Mouse (Mus musculus) heart, postnatal 25 days (tissue): ENCODE data around the gene Rfx7. TPM values are rescaled to one million over a fixed set of nuclear protein-coding genes. Genes with fewer than 3 reads are reported as not detected.
"Not testable (repeated sequence)": the region's sequence is repeated elsewhere in the genome, so short reads cannot be mapped to it uniquely, and the experiment has no call there.

Experiments
- DNase-seq: peaks from one replicate; pipeline ENCODE4 v3.0.0; 2022; ENCODE audit warnings: low spot score
- intact Hi-C: fragments of 180-260 bp; cut with DNase I; formaldehyde crosslinking; loops from one replicate; pipeline ENCODE4 v1.15.1; 2025
- total RNA-seq, 2 experiments: library from RNA; stranded (reverse); gene quantifications; 2 replicates each; pipeline ENCODE4 v1.2.3; 2021

Rfx7 gene
- total RNA-seq, 2 experiments from 2014 or later = 8.7 to 10.3 TPM

DNA sequence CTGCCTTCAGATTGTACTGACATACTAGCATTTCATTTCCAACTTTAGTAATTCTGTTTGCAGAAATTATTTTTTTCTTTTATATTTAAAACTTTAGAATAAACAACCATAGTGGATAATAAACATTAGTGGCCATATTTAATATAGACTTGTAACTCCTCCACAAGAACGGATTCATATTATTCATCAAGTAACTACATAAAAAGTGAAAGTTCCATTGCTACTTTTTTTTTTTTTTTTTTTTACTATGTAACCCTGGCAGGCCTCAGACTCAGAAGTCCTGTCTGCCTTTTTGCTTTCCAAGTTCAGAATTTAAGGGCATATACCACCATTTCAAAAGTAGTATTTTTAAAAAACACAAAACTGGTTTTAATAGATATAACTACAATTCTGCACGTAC, 2.9 kb downstream of the Rfx7 start:
- DNase-seq = no peak
- intact Hi-C loops = loop anchor here (5.0 kb wide), 1 partner anchor 78 kb away; no protein-coding TSS in a partner anchor

DNA sequence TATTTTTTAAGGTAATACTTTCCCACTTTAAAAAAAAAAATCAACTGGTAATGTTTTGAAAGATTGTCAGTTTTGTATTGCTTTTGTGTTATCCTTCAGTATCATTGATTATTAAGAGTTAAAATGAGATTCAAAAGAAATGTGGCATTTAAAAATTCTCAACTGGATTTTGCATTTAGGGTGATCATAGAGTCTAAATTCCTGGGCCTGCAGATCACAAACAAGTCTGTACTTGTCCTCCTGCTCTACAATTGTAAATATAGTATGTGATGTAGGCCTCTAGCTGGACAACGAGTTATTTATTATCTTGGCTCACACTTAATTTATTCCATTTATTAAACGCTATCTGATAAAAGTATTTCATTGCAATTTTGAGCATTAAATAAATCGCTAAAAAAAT, 3.4 kb downstream of the Rfx7 start:
- intact Hi-C loops = no loop called here
- no peak for DNase-seq

DNA sequence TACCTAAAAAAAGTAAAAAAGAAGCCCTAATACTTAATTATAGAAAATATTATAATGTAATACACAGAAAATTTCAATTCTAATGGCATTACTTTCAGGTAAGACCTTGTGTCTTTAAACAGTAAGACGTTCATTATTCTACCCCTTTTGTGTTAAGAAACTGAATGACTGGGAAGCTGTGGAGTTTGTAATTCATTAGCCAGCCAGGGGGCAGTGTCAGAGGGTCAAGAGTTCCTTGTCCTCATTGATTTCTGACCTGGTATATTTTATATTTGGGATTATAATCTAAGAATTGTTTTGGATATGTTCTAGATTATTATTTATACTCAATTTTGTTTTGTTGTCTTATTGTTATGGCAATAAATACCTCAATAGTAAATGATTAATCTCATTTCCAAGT, 5.0 kb downstream of the Rfx7 start:
- intact Hi-C loops = no loop called here
- no peak for DNase-seq

DNA sequence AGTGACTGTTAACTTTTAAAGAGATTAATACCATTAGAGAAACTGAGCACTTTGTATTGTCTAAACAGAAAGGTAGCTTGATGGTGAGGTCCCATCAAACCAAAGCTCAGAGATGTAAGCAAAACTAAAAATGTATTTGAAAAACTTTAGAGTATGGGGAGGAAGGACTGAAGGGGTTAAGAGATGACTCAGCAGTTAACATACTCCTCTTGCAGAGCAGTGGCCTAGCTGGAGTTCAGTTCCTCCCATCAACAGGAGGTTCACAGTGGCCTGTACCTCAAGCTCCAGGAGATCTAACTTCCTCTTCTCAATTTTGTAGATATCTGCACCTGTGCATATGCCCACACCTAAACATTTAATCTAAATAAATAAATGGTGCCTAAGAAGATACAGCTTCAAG, 11.6 kb downstream of the Rfx7 start:
- DNase-seq = no peak
- intact Hi-C loops = no loop called here

DNA sequence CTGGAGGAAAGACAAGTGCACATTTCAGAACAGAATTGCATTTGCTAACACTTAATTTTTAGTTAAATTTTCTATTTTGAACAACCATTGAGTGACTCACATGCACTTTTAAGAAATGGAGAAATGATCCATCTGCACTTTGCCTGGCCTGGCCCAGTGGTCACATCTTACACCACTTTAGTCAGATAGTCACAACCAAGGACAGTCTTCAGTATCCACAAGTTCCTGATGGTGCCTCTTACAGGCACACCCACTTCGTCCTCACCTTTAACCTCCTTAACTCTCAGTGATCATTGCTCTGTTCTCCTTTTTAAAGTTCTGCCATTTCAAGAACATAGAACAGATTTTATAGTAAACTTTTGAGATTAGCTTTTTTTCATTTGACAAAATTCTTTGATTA, 26.7 kb downstream of the Rfx7 start:
- intact Hi-C loops = no loop called here
- DNase-seq = no peak

DNA sequence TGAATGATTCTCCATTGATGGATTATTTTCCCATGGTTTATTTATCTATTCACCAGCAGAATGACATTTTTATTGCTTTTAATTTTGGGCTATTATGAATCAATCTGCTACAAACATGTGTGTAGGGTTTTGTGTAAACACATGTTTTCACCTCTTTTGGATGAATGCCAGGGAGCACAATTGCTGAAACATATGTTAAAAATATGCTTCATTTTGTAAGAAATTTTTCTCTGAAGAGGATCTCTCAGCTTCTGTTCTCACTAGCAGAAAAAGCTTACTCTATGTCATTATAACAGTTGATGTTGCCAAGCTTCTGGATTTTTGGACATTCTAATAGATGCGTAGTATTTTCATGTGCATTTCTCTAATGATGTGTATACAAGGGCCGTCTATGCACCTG, 28.3 kb downstream of the Rfx7 start:
- DNase-seq = no peak
- intact Hi-C loops = no loop called here

DNA sequence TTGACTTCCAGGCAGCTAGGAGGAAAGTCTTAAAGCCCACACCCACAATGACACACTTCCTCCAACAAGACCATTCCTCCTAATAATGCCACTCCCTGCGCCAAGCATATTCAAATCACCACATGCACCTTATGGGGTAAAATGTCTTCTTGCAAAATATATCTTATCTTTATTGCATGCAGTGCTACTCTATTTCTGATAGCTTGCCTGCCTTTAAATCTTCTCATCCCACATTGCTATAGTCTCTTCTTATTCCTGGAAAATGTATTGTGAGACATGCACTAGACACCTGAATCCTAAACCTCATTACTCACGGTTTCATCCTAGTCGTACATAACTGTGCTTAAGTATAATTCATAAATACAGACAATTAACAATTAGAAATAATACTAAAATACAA, 31.2 kb downstream of the Rfx7 start:
- intact Hi-C loops = no loop called here

DNA sequence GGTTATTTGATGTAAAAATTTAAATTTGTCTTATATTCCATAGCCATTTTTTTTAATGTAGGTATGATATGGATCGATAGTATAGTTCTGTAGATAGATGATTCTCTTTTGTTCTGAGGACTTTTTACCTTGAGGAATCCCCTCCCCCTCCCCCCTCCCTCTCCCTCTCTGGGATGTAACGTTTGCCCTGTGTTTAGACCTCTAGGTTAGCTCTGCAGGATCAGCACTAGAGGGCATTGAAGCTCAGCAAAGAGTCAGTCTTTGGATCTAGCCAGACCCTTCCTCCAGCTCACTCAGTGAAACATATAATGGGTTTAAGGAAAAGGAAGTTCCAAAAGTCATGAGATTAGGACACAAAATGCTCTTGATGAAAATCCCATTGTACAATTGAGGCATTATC, 35.1 kb downstream of the Rfx7 start:
- intact Hi-C loops = no loop called here

More for the DNA sequence above, 31.2 kb downstream of the Rfx7 start:
- no peak for DNase-seq

DNA sequence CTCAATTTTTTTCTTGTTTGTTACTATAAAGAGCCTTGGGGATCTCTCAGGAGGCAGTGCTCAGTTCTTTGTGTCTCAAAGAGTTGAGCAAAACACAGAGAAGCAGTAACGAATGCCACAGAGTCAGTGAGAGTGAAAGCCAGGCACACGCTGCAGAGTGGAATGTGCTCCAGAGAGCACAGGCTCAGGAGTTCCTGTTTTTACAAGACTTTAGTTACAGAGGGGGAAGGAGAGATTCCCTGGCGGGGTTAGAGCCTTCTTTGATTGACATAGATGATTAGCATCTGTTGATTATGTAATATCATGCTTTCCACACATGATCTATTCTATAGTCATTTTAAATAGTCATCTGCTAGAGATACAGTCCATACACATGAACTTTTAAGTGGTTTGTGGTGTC, 48.2 kb downstream of the Rfx7 start:
- intact Hi-C loops = no loop called here
- no peak for DNase-seq

More for the DNA sequence above, 35.1 kb downstream of the Rfx7 start:
- DNase-seq = no peak

DNA sequence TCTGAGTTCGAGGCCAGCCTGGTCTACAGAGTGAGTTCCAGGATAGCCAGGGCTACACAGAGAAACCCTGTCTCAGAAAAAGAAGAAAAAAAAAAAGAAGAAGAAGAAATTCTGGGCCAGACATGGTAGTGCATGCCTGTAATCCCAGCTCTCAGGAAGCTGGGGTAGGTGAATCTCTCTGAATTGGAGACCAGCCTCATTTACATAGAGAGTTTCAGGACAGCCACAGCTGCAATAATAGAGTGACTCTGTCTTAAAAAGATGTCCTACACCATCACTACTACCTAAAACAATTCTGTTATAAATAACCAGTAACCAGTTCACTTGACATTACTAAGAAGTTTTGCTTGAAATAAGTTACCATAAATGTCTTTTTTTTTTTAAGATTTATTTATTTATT, 58.8 kb downstream of the Rfx7 start:
- DNase-seq = no peak
- intact Hi-C loops = loop anchor here (10.0 kb wide), 1 partner anchor 136 kb away; no protein-coding TSS in a partner anchor

DNA sequence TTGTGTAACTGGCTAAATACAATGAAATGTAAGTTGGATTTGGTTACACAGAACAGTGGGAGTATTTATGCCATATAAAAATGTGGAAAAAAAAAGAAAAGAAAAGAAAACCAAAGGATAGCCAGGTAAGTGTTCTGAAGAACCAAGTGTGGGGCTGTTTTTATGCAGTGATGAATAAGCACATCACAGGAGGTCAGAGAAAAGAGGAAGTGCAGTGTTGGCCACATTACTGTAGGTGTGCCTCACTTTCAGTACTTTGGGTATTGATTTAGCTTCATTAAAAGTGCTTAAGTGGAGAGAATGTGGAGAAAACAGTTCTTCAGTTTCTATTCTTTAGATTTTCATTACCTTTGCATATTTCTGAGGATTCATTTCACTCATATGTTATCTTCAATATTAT, 60.0 kb downstream of the Rfx7 start:
- intact Hi-C loops = loop anchor here (10.0 kb wide), 1 partner anchor 137 kb away; no protein-coding TSS in a partner anchor
- DNase-seq = no peak

DNA sequence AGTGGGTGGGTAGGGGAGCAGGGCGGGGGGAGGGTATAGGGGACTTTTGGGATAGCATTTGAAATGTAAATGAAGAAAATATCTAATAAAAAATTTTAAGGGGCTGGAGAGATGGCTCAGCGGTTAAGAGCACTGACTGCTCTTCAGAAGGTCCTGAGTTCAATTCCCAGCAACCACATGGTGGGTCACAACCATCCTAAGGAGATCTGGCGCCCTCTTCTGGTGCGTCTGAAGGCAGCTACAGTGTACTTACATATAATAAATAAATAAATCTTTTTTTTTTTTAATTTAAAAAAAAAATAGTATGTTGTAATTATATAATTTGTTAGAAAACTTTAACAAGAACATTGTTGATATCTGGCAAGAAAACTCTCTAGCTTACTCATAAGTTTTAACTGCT, 62.6 kb downstream of the Rfx7 start:
- not testable (repeated sequence) for DNase-seq
- intact Hi-C loops = loop anchor here (10.0 kb wide), 1 partner anchor 140 kb away; no protein-coding TSS in a partner anchor

DNA sequence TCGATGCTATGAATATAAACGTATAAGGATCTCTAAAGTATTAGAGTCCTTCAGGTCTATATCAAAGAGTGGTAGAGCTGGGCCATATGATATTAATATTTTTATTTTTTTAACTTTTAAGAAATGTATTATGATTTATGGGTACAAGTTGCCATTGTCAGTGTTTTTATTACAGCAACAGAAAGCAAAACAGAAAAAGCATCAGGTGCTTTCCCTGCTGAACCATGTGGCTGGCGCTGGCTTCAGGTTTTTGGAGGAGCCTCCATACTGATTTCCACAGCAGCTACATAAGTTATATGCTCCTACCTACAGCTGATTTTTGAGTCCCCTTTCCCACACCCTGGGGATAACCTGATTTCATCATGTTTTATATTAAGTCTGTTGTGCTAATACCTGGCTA, 68.1 kb downstream of the Rfx7 start:
- intact Hi-C loops = no loop called here
- DNase-seq = no peak

DNA sequence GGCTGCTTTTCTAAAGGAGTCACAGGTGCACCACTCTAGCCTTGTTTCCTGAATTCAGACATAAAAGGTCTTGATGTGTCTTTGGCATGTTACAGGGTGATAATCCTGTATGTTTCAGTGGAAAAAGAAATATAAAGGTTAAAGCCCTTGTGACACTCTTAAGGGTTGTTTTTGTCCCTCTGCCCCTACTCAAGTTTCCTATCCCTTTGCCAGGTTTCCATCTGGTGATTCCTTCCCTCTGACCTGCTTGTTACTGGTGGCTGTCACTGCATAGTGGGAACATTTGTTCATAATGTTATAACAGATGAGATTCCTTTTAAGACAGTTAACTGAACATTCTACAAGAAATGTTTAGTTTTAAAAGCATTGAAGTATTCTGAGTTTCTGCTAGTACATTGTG, 77.7 kb downstream of the Rfx7 start:
- intact Hi-C loops = no loop called here
- DNase-seq = no peak

DNA sequence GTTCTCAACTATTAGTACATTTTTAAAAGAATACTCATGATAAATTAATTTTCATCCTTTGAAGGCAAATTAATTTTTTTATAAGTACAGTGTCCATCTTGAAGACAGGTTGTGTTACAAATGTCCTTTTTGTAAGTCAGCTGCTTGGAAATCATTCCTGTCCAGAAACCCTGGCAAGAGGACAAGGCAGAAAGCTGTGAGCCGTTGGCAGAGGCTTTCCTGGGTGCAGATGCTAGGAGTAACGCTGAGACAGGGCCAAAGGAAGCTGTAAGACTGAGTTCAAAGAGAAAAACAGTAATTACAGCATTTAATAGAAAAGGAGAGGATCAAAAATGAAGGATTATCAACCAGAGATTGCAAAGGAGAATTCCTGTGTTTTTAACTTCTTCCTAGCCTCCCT, 81.8 kb downstream of the Rfx7 start:
- intact Hi-C loops = no loop called here
- DNase-seq = no peak

DNA sequence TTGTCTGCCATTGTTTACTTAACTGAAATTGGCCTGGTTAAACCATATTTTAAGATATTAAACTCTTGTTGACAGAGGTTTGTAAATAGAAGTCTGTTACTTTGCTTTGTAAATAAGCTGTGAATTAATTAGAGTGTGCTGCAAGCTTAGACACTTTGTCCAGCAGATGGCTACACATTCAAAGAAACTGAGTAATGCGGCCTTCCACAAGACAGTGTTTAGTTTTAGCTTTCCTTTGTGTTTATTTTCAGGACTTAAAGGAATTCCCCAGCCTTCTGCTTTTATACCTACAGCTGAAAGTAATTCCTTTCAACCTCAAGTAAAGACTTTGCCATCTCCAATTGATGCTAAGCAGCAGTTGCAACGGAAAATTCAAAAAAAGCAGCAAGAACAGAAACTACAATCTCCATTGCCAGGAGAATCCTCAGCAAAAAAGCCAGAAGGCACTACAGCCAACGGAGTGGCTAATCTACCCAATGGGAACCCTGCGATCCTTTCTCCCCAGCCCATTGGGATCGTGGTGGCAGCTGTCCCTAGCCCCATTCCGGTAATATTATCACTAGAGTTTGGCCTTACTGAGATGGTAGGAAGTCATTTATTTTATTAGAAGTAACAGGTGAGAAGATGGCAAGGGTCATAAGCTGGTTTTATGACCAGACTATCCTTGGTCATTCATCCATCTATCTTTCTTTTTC, 82.9 kb downstream of the Rfx7 start:
- intact Hi-C loops = no loop called here
- DNase-seq = no peak

DNA sequence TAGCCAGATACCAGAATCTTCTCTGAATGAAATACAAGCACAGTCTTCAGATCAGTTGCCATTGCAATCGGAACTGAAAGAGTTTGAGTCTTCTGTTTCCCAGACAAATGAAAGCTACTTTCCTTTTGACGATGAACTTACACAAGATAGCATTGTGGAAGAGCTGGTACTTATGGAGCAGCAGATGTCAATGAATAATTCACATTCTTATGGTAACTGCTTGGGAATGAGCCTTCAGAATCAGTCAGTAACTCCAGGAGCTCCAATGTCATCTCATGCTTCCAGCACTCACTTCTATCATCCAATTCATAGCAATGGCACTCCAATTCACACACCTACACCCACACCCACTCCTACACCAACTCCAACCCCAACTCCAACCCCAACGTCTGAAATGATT, 86.0 kb downstream of the Rfx7 start:
- intact Hi-C loops = no loop called here
- no peak for DNase-seq

DNA sequence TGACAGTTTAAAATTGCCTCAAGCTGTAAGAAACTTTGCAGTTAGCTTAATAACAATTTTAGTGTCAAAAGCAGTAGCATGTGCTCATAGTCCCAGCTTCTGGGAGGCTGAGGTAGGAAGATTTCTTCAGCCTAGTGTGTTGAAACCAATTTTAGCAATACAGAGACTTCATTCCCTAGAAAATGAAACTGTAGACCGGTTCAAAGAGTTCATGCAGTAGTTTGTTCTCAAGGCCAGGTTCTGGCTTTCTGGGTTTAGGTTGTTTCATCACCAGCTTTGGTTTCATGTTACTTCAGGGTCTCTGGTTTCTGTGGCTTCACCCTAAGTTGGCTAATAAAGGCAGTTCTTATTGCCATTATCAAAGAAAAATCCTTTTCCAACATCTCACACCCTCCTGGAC, 91.6 kb downstream of the Rfx7 start:
- DNase-seq = no peak
- intact Hi-C loops = no loop called here

DNA sequence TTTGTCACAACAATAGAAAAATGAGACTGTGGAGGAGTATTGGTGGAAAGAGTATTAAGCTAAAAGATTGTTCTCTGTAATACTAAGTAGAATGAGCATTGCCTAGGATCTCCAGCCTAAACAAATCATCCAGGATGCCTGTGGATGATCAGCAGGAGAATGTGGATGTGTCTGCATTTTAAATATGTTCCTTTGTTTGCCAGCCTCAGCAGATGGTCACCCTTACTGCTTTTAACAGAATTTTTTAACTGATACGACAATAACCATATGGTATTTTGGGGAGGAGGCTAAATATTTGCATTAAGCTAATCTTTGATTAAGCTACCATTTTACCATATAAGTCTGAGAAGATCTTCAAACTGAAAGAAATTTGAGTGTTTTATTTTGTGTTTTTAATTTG, 95.6 kb downstream of the Rfx7 start:
- intact Hi-C loops = no loop called here
- no peak for DNase-seq

DNA sequence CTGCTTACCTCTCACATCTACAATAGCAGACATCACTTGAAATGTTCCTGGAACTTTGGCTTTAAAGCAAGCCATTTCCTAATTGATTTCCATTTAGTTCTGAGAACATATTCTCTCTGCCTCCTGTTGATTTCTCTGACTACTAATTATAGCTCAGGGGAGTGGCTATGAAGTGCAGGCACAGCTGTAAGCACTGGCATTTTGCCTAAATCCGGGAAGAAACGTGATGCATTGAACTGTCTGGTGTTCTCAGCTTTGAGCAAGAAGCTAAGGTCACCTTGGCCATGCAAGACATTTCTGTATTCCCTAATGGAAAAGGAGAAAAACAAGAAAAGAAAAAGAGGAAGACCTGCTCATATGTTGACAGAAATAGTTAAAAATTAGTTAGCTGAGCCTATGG, 96.6 kb downstream of the Rfx7 start:
- intact Hi-C loops = no loop called here
- DNase-seq = no peak

DNA sequence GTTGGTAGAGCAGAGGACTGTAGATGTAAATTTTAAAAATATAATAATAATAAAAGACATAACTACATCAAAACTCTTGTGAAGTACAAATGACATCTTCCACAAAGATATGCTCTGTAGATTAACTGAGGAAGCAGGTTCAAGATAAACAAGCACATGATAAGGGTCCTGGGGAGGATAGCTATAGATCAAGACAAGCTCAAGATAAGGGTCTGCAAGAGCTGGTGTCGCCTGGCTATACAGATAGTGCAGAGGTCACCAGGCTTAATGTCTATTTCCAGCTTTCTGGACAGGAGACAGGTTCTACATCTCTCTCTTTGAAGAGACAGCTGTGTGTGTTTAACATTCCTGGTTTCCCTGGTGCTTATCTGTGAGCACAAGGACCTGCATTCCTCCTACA, 100.2 kb downstream of the Rfx7 start:
- DNase-seq = no peak
- intact Hi-C loops = no loop called here

DNA sequence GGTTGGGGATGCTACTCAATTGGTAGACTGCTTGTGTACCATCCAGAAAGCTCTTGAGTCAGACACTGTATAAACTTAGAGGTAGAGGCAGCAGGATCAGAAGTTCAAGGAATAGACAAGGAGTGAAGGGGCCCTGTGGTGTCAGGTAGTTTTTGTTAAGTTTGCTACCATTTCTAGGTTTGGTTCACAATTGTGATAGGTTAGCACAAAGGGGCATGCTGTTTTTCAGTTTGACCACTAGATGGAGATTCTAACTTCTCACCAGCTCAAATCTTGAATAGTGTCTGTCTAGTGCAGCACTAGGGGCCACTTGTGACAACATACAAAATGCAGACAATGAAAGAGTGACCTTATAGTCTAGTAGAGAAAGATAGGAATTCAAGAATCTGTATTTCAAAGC, 103.1 kb downstream of the Rfx7 start:
- no peak for DNase-seq
- intact Hi-C loops = loop anchor here (1.0 kb wide), 1 partner anchor 37 kb away; no protein-coding TSS in a partner anchor
